Mouse (Mus musculus): ENCODE results near the gene Rundc3b. TPM values are rescaled to one million over a fixed set of nuclear protein-coding genes. Genes with fewer than 3 reads are reported as not detected.

Gene Rundc3b
- polyA plus RNA-seq, 1 experiment: 4.6 TPM

DNA sequence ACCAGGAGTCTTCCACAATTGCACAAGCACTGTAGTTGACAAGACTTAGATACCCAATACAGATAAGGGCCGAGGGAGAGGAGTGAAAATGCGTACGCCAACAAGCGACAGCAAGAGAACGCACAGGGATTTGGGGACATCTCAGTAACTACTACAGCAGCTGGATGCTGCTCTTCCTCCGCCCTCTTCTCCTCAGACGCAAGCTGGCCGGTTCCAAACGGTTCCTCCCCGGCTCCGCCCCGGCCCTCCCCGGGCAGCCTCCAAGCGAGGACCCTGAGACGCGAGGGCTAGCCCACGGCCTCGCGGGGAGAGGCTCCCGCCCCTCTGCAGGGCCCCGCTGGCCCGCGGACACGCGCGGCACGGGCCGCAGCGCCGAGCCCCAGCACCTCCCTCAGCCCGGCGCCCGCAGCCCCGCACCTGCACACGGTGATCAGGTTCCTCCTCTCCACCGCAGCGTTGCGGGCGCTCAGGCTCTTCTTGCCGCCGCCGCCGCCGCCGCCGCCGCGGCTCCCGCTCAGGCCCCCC is 619 bp downstream of the Rundc3b start:
- TF ChIP-seq POLR2A (IDR thresholded peaks at IDR 0.05; ENCODE audit: insufficient read depth, low read length): no peak
- no peak for TF ChIP-seq CTCF (IDR thresholded peaks at IDR 0.05; ENCODE audit: low read depth, low read length)
- TF ChIP-seq EP300 (IDR thresholded peaks at IDR 0.05; ENCODE audit: insufficient read depth, low read depth, low read length): no peak
- no peak overlapping the region for H3K27ac ChIP-seq (ENCODE audit: insufficient read depth, low read length)

DNA sequence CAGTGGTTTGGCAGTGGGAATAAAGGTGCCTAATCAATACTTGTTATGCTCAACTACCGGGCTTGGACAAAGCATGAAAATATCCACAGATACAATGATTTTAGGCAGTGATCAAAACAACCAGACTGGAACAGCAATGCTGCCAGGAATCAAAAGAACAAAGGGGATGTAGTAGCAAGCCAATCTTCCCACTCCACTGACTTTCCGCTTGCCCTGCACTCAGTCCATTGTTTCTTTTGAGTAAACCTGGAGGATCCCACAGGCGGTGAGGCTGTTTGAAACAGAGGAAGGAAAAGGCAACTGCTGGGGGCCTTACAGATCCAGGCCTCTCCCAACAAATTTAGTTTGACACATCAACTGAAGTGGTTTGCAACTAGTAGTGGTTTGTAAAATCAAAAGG is 51.6 kb downstream of the Rundc3b start:
- no peak for TF ChIP-seq POLR2A (IDR thresholded peaks at IDR 0.05; ENCODE audit: insufficient read depth, low read length)
- no peak for TF ChIP-seq EP300 (IDR thresholded peaks at IDR 0.05; ENCODE audit: insufficient read depth, low read depth, low read length)
- TF ChIP-seq CTCF (IDR thresholded peaks at IDR 0.05; ENCODE audit: low read depth, low read length): no peak
- H3K27ac ChIP-seq (ENCODE audit: insufficient read depth, low read length): no peak overlapping the region
- H3K9me3 ChIP-seq (replicated peaks; ENCODE audit: control insufficient read depth, insufficient read depth, low read length, poor library complexity, severe bottlenecking): no peaks in the 10 kb centered on the region
- H3K9ac ChIP-seq (ENCODE audit: low read depth, poor library complexity, severe bottlenecking): no peak overlapping the region
- no peaks in the 10 kb centered on the region for H3K36me3 ChIP-seq (ENCODE audit: control insufficient read depth, insufficient read depth, low read length, poor library complexity, severe bottlenecking)
- no peaks in the 10 kb centered on the region for H3K27me3 ChIP-seq (ENCODE audit: control insufficient read depth, insufficient read depth, low read length, poor library complexity, severe bottlenecking)
- no peak overlapping the region for H3K4me3 ChIP-seq (ENCODE audit: low read depth, low read length)
- no peaks in the 10 kb centered on the region for H3K4me1 ChIP-seq (ENCODE audit: control insufficient read depth, insufficient read depth, low read length)

More for the DNA sequence above, 619 bp downstream of the Rundc3b start:
- peak overlapping the region; percentile 81 for H3K4me3 ChIP-seq (ENCODE audit: low read depth, low read length)
- no peaks in the 10 kb centered on the region for H3K36me3 ChIP-seq (ENCODE audit: control insufficient read depth, insufficient read depth, low read length, poor library complexity, severe bottlenecking)
- H3K4me1 ChIP-seq (ENCODE audit: control insufficient read depth, insufficient read depth, low read length): no peaks in the 10 kb centered on the region
- peak overlapping the region; percentile 69 for H3K9ac ChIP-seq (ENCODE audit: low read depth, poor library complexity, severe bottlenecking)
- H3K9me3 ChIP-seq (replicated peaks; ENCODE audit: control insufficient read depth, insufficient read depth, low read length, poor library complexity, severe bottlenecking): no peaks in the 10 kb centered on the region
- H3K27me3 ChIP-seq (ENCODE audit: control insufficient read depth, insufficient read depth, low read length, poor library complexity, severe bottlenecking): no peaks in the 10 kb centered on the region

DNA sequence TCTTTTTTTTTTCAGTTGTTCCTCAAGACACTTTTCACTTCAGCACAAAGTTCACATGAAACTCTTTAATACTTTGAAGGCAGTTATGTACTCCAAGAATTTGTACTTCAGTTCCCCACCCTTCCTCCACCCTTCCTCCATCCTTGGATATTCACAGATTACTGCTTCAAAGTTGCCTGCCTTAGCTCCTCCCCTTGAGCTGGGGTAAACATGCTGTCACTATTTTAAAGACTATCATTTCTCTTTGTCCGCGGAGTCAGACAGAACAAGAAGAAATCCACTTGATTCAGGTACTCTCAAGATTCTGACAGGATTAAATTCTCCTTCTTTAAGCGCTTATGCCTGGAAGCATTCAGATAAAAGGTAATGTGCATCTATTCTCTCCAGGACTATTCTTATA is 55.9 kb downstream of the Rundc3b start:
- no peaks in the 10 kb centered on the region for H3K4me1 ChIP-seq (ENCODE audit: control insufficient read depth, insufficient read depth, low read length)
- no peak for TF ChIP-seq POLR2A (IDR thresholded peaks at IDR 0.05; ENCODE audit: insufficient read depth, low read length)
- no peak overlapping the region for H3K9ac ChIP-seq (ENCODE audit: low read depth, poor library complexity, severe bottlenecking)
- no peaks in the 10 kb centered on the region for H3K9me3 ChIP-seq (replicated peaks; ENCODE audit: control insufficient read depth, insufficient read depth, low read length, poor library complexity, severe bottlenecking)
- no peaks in the 10 kb centered on the region for H3K27me3 ChIP-seq (ENCODE audit: control insufficient read depth, insufficient read depth, low read length, poor library complexity, severe bottlenecking)
- no peak overlapping the region for H3K4me3 ChIP-seq (ENCODE audit: low read depth, low read length)
- H3K36me3 ChIP-seq (ENCODE audit: control insufficient read depth, insufficient read depth, low read length, poor library complexity, severe bottlenecking): no peaks in the 10 kb centered on the region
- H3K27ac ChIP-seq (ENCODE audit: insufficient read depth, low read length): no peak overlapping the region

DNA sequence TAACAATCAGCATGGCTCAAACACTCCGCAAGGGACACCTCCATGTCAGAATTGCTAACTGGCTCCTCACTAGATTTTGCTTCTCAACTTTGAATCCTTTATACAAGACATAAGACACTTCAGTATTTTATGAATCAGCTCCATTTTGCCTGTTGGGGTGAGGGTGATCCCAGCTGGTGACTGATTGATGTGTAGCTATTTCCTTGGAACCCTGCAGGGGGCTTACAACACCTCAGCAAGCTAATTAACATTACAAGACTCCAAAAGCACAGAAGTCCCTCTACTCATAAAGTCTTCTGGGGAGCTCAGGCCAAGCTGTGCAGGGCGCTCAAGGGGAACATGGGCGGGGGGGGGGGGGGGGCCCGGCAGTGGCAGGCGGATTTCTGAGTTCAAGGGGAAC is 78.2 kb downstream of the Rundc3b start:
- Histone ChIP-seq H3K27ac (ENCODE audit: insufficient read depth, low read length) (no peak overlapping the region), H3K27me3 (ENCODE audit: control insufficient read depth, insufficient read depth, low read length, poor library complexity, severe bottlenecking) (no peaks in the 10 kb centered on the region), H3K4me3 (ENCODE audit: low read depth, low read length) (no peak overlapping the region), H3K4me1 (ENCODE audit: control insufficient read depth, insufficient read depth, low read length) (peaks cover 2% of the 10 kb centered on the region), H3K9me3 (replicated peaks; ENCODE audit: control insufficient read depth, insufficient read depth, low read length, poor library complexity, severe bottlenecking) (no peaks in the 10 kb centered on the region), H3K9ac (ENCODE audit: low read depth, poor library complexity, severe bottlenecking) (no peak overlapping the region), H3K36me3 (ENCODE audit: control insufficient read depth, insufficient read depth, low read length, poor library complexity, severe bottlenecking) (no peaks in the 10 kb centered on the region)
- no peak for TF ChIP-seq POLR2A (IDR thresholded peaks at IDR 0.05; ENCODE audit: insufficient read depth, low read length)
- no peak for TF ChIP-seq CTCF (IDR thresholded peaks at IDR 0.05; ENCODE audit: low read depth, low read length)
- no peak for TF ChIP-seq EP300 (IDR thresholded peaks at IDR 0.05; ENCODE audit: insufficient read depth, low read depth, low read length)

DNA sequence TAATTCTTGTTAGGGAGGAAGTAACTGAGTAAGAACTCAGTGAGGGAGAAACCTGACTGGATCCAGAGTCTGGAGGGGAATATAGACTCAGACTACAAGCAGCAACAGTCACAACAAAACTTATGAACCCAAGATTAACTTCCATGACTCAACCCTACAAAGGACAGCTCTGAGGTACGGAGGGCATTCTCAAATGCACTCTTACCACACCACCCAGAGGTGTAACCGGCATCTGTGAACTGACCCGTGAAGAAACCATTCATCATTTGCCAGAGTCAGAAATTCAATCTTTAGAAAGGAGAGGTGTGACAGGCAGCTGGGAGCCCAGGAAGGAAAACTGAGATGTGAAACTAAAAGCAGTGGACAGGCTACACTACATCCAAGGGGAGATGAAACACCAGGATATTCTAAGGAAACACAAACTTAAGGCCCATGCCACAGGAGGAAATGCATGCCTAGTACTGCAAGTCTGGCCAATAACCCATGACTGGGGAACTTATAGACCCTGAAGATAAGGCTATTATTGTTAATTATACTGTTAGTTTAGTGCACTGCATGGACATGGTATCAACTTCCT is 80.0 kb downstream of the Rundc3b start:
- no peaks in the 10 kb centered on the region for H3K27me3 ChIP-seq (ENCODE audit: control insufficient read depth, insufficient read depth, low read length, poor library complexity, severe bottlenecking)
- no peaks in the 10 kb centered on the region for H3K9me3 ChIP-seq (replicated peaks; ENCODE audit: control insufficient read depth, insufficient read depth, low read length, poor library complexity, severe bottlenecking)
- no peaks in the 10 kb centered on the region for H3K36me3 ChIP-seq (ENCODE audit: control insufficient read depth, insufficient read depth, low read length, poor library complexity, severe bottlenecking)
- H3K4me1 ChIP-seq (ENCODE audit: control insufficient read depth, insufficient read depth, low read length): peaks cover 2% of the 10 kb centered on the region
- no peak overlapping the region for H3K27ac ChIP-seq (ENCODE audit: insufficient read depth, low read length)
- H3K9ac ChIP-seq (ENCODE audit: low read depth, poor library complexity, severe bottlenecking): no peak overlapping the region
- no peak for TF ChIP-seq EP300 (IDR thresholded peaks at IDR 0.05; ENCODE audit: insufficient read depth, low read depth, low read length)
- no peak for TF ChIP-seq POLR2A (IDR thresholded peaks at IDR 0.05; ENCODE audit: insufficient read depth, low read length)
- no peak for TF ChIP-seq CTCF (IDR thresholded peaks at IDR 0.05; ENCODE audit: low read depth, low read length)
- no peak overlapping the region for H3K4me3 ChIP-seq (ENCODE audit: low read depth, low read length)

DNA sequence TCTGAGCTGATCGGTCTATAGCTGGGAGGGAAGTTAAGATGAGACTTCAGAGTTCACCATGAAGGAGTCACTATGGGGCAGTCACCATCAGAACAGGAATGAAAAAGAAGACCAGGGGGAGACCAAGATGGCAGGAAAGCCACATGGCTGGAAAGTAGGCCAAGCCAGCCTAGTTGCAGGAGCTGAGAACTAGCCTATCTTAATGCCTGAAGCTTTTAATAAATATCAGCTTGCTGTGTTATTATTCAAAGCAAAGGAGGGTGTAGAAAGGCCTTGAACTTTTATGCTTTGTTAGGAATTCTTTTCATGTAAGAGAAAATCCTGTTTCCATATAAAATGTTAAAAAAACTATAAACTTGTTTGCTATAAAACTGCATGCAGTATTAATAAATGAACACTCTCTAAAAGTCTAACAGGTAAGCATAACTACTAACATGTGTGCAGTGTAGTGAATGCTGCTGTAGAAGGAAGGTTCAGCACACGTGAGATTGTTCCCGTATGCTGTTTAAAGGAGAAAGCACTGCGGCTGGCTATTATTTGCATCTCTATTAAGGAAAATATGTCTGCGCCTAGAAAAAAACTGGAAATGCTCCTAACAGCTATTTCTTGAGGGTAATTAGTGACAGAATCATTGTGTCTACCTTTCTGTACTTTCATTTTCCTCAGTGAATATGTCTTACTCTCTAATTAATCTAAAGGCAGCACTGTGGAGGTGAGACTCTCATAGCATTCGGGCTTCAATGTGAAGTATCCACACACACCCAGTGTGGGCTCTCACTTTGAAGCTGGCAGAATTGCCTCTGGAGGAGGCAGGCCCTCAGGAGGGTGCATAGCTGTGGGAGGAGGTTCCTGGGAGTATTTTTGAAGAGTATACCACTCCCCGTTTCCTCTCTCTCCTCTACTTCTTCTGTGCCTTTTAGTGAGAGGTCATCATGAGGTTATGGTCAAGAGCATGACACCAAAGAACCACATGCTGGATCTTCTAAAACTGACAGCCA is 81.3 kb downstream of the Rundc3b start:
- H3K27me3 ChIP-seq (ENCODE audit: control insufficient read depth, insufficient read depth, low read length, poor library complexity, severe bottlenecking): no peaks in the 10 kb centered on the region
- no peak overlapping the region for H3K27ac ChIP-seq (ENCODE audit: insufficient read depth, low read length)
- TF ChIP-seq CTCF (IDR thresholded peaks at IDR 0.05; ENCODE audit: low read depth, low read length) (no peak), EP300 (IDR thresholded peaks at IDR 0.05; ENCODE audit: insufficient read depth, low read depth, low read length) (no peak), POLR2A (IDR thresholded peaks at IDR 0.05; ENCODE audit: insufficient read depth, low read length) (no peak)
- peaks cover 2% of the 10 kb centered on the region for H3K4me1 ChIP-seq (ENCODE audit: control insufficient read depth, insufficient read depth, low read length)
- H3K36me3 ChIP-seq (ENCODE audit: control insufficient read depth, insufficient read depth, low read length, poor library complexity, severe bottlenecking): no peaks in the 10 kb centered on the region
- H3K9me3 ChIP-seq (replicated peaks; ENCODE audit: control insufficient read depth, insufficient read depth, low read length, poor library complexity, severe bottlenecking): no peaks in the 10 kb centered on the region
- no peak overlapping the region for H3K4me3 ChIP-seq (ENCODE audit: low read depth, low read length)
- no peak overlapping the region for H3K9ac ChIP-seq (ENCODE audit: low read depth, poor library complexity, severe bottlenecking)

All from ES-Bruce4 (cell line).